Mouse (Mus musculus) large intestine, adult 2 months (tissue): ENCODE results near the gene Zfp3. TPM values are rescaled to one million over a fixed set of nuclear protein-coding genes. Genes with fewer than 3 reads are reported as not detected.

Experiments
- DNase-seq: peaks from one replicate; pipeline ENCODE4 v3.0.0-alpha.2; 2012; ENCODE audit warnings: low read depth, low spot score
- WGBS: fragments of 180-500 bp; shearing (Covaris S2); methylation state at CpG from one replicate; pipeline ENCODE4 v1.1.7; 2018; 5-methylcytosine and 5-hydroxymethylcytosine counted together
- polyA plus RNA-seq: library from polyadenylated mRNA; depleted of rRNA; stranded (reverse); fragments of >200 nt; gene quantifications from 2 replicates; pipeline ENCODE4 v1.2.3, GENCODE M21; 2012

Zfp3 gene
- polyA plus RNA-seq, 1 experiment = 0.92 TPM

DNA sequence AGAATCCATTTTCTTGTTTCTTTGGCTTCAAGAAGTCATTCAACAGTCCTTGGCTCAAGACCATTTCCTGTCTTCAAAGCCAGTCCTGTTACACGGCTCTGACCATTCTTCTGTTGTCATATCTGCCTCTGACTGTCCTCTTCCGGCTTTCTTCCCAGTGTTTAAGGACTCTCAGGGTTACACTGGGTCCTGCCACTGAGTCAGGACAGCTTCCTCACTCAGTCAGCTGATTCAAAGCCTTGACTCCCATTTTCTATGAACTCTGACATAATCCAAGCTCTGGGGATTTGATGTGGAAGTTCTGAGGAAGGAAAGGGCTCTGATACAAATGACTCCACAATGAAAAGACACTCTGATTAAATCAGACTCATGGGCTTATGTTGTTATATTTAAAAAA is 38.9 kb downstream of the Zfp3 start:
- WGBS = 85% methylated on average over 2 of the region's 2 CpGs

DNA sequence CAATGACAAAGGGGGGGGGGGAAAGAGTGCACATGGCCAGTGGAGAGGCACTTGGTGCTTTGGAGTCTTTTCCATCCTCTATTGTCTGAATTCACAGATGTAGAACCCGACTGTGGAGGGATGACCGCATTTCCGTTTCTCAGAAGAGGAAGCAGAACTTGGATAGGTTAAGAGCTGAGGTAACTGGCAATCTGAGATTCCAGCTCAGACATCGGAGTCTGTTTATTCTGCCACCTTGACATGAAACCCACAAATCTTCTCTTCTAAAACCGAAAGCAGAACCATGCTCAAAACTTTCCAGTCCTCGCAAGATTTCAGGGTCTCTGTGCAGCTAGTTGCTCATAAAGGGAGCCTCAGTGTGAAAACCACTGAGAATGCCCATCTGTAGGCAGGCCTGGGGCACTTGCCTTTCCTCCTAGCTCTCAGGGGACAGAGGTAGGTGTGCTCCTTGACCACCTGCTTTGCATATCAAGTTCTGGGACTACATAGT is 39.7 kb downstream of the Zfp3 start:
- WGBS = 68% methylated on average over 6 of the region's 6 CpGs
- DNase-seq = no peak

More for the DNA sequence above, 38.9 kb downstream of the Zfp3 start:
- DNase-seq = no peak

DNA sequence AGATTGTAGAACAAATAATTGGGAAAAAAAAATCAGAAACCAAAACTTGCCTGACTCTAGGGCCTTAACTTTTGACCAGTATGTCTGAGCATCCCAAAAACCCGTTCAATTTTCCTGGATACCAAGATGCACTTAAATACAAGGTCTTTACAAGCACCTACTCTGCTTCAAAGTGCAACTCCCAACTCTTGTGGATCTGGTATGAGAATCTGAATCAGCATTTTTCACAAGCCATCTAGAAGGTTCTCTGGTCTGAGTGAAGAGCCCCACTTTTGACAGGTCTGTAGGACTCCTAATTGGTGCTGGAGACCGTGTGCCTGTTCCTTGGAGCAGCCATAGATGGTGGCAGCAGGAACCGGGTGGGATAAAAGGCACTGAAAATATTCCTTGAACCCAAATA is 40.4 kb downstream of the Zfp3 start:
- 78% methylated on average over 3 of the region's 3 CpGs for WGBS
- DNase-seq = no peak

- no peak for DNase-seq
- WGBS = 70% methylated on average over 8 of the region's 8 CpGs
Measured at GRCm38 (mm10) chr11:70805641-70806175, 41.7 kb downstream of the Zfp3 start.

- no peak for DNase-seq
- 62% methylated on average over 4 of the region's 4 CpGs for WGBS
Measured at GRCm38 (mm10) chr11:70806697-70807096, 42.7 kb downstream of the Zfp3 start.

DNA sequence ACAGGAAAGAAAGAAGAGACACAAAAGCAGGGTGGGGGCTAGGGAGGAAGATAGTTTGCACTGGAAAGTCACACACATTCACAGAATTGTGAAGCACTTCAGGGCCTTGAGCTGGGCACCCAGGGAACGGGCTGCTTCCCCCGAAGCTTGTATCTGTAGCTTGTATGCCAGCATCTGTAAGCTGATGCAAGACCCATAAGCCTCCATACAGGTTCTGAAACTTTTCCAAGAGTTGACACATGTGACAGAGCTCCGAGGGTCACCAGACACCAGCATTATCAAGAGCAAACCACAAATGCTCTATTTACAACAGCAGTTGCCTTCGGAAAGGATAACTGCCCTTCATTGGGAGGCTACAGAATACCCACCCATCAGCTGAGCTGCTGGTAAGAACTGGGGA is 43.6 kb downstream of the Zfp3 start:
- WGBS = 85% methylated on average over 4 of the region's 4 CpGs
- no peak for DNase-seq

GRCm38 (mm10) chr11:70808101-70808500 is 44.1 kb downstream of the Zfp3 start:
- DNase-seq = no peak
- 72% methylated on average over 3 of the region's 3 CpGs for WGBS

GRCm38 (mm10) chr11:70809011-70809410 is 45.0 kb downstream of the Zfp3 start:
- 33% methylated on average over 1 of the region's 1 CpGs for WGBS
- DNase-seq = no peak

DNA sequence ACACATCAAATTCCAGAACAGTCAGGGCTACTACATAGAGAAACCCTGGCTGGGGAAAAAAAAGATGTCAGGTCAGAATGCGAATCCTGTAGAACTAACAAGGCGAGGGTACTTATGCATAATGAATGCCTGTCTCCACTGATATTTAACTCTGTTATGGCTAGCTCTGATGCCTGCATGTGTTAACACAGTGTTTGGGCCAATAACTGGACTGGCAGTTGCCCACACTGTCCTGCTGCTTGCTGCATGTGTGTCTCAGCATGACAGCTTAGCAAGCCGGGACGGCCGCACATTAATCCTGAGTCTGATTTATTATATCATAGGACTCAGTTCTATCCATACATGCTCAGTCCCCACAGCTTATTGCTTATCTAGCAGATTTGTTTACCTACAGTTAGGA is 47.0 kb downstream of the Zfp3 start:
- WGBS = 83% methylated on average over 5 of the region's 5 CpGs
- no peak for DNase-seq

GRCm38 (mm10) chr11:70811471-70812240 is 47.6 kb downstream of the Zfp3 start:
- DNase-seq = no peak
- WGBS = 57% methylated on average over 13 of the region's 13 CpGs

GRCm38 (mm10) chr11:70812365-70812764 is 48.4 kb downstream of the Zfp3 start, which contains the start of gene Scimp:
Gene Scimp (minus strand): TSS chr11:70812586.
- DNase-seq = no peak
- 74% methylated on average over 7 of the region's 7 CpGs for WGBS

GRCm38 (mm10) chr11:70815071-70815470 is 51.1 kb downstream of the Zfp3 start:
- WGBS = 81% methylated on average over 8 of the region's 8 CpGs
- DNase-seq = no peak

- WGBS = 21% methylated on average over 6 of the region's 6 CpGs
- no peak for DNase-seq
Measured at GRCm38 (mm10) chr11:70815498-70816078, 51.6 kb downstream of the Zfp3 start.

DNA sequence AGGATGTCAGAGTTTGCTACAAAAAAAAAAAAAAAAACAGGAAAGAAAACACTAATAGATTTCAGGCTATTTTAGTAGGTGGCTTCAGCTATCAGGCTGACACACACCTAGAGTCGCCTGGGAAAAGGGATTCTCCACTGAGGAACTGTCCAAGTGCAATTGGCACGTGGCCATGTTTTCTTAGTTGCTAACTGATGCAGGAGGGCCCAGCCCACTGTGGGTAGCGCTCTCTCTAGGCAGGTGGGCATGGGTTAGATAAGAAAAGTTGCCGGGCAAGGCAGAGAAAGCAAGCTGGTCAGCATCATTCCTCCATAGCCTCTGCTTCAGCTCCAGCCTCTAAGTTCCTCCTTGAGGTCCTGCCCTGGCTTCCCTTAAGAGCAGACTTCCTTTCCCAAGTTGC is 52.8 kb downstream of the Zfp3 start:
- WGBS = 49% methylated on average over 4 of the region's 4 CpGs
- no peak for DNase-seq

- WGBS = 32% methylated on average over 8 of the region's 8 CpGs
- DNase-seq = no peak
Measured at GRCm38 (mm10) chr11:70820120-70820519, 56.1 kb downstream of the Zfp3 start.

GRCm38 (mm10) chr11:70821728-70822591 is 58.0 kb downstream of the Zfp3 start:
- no peak for DNase-seq
- WGBS = 28% methylated on average over 17 of the region's 17 CpGs
